Mouse (Mus musculus) v-Abl transformed pro-B cells (cell line): ENCODE data around the gene Drd2.

Experiments used
- in situ Hi-C, 2 experiments: fragments of 400-800 bp; cut with MboI; formaldehyde crosslinking; loops; one replicate each; pipeline ENCODE4 v1.15.1; 2025; ENCODE audit not compliant: unreplicated experiment in 2 of 2

The Drd2 gene

DNA sequence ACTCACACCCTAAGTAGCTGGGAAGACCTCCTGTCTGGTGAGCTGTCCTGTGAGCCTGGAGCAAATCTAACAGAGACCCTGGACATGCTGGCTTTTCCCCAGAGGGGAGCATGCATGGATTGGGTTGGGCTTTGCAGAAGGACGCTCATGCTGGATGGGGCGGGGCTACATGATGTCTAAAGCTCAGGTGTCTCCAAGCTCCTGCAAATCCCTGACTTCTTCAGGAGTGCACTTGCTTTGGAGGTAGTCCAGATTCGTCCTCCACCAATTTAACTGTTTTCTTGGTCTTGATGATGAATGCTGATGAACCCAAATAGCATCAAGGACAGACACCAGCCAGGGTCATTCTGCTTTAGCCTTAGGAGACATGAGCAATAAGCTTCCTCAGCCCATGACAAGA, 110.1 kb downstream of the Drd2 start:
- in situ Hi-C loops: no loop called here

- in situ Hi-C loops: no loop called here
Measured at GRCm38 (mm10) chr9:49452396-49452795, 112.0 kb downstream of the Drd2 start.

DNA sequence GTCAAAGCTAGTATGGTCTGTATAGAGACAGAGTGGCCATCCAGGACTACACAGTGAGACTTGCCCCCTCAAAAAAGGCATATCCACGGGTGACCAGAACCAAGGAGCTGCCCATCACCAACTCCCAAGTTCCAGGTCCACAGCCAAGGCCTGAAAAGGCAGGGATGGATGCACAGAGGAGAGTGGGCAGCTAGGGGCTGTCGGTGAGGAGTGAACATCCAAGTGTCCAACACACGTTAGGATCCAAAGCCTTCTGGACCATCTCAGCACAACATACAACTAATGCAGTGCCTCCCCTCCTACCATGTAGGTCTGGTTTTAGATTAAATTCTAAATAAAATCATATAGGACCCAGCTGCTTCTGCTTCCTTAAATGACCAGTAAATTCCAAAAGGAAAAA, 115.7 kb downstream of the Drd2 start:
- in situ Hi-C loops: no loop called here
